Mouse (Mus musculus): ENCODE data around the gene Arsk.

The Arsk gene

DNA sequence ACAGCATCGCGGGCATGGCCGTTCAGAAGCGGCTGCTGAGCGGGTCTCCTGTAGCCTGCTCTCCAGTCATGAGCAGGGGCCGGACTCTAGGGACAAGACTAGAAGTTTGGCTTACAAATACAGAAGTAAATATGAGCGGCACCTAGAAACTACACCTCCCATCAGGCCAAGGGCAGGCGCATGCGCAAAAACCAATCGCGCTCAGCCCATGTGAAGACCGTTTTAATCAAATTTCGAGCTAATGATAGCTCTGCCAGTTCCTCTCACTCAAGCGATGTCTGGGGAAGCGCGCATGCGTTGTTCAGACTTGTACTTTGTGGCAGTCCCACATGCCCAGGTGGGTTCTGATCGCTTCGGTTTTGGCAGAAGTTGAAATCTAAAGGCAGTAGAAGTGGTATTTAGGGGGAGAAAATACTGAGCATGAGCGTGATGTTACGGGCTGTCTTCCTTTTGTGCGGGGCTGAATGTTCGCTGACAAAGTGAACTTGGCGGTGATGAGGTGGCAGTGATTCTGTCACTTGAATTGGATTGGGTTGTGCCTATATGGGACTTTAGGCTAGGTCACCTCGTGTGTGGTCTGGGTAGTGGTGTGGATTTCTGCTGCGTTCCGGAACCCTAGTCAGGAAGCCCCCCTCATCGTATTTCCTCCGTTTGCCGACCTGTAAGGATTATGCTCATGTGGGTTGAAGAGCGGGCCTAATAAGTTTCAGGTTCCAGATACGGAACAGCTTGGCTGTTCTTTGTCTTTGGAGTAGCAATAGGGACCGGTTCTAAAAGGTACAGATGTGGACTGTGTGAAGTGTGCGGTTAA is at the start of gene Arsk, which contains the start of gene Ttc37:
Arsk (minus strand) TSS at position 168 of the 811 bp plus-strand sequence.
Ttc37 (plus strand) TSS at position 242 of the 811 bp plus-strand sequence.
- DNase-seq (ENCODE audit: low read depth, low spot score): peak; percentile 91

DNA sequence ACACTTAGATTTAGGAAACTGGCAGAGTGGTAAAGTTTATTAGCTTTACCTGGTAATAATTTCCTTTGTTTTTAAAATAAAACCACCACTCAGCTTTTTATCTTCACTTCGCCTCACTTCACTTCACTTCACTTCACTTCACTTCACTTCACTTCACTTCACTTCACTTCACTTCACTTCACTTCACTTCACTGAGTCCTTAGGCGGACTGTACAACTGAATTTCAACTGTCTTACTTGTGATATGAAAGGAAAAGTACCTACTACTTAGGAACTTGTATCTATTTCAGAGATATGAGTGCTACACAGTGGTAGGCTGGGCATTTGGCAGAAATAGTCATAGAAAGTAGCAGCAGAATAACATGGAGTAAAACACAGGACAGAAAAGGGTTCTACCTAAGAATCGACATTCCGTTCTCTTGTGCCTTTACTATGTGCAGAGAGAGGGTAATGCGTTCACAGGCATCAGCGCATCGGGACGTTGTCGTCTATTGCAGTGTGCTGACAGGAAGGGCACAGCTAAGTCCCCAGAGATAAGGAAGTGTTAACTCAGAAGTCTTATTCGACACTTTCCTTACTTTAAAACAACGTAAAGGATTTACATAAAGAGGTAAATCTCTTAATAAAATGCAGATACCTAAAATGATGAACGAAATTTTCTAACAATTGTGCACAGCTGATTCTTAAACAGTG is 42.8 kb upstream of the Arsk start:
- no peak for DNase-seq (ENCODE audit: low read depth, low spot score)

DNA sequence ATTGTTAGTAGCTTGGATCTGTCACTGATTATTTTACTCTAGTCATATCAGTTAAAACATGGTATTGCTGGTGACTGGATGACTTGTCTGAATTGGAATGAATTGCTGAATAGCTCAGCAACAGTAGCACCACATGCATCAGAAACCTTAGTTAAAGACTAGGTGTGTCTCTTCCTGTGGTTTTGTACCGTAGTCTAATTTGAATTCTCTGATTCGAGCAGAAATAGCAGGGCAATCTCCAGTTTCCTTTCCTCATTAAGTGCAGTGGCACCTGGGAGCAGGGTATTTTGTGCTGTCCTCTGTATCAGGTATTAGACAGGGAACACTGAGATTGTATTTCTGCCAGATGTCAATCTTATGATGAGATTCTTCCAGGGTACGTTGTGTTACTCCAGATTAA is 40.4 kb upstream of the Arsk start:
- DNase-seq (ENCODE audit: low read depth, low spot score): no peak

DNA sequence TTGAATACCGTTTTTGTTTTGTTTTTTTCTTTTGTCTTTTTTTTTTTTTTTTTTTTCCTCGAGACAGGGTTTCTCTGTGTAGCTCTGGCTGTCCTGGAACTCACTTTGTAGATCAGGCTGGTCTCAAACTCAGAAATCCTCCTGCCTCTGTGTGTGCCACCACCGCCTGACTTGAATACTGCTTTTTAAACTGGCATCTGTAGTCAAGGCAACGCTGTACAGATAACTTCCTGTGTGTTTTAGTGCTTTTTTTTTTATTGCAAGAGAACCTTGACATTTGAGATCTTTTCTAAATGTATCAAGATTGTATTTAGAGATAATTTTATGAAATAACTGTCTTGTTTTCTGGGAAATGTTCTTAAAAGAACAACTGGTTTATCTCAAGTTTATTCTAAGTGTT is 34.0 kb upstream of the Arsk start:
- DNase-seq (ENCODE audit: low read depth, low spot score): no peak

GRCm38 (mm10) chr13:76128799-76129198 is 30.3 kb upstream of the Arsk start:
- DNase-seq (ENCODE audit: low read depth, low spot score): no peak

GRCm38 (mm10) chr13:76109069-76109824 is 10.8 kb upstream of the Arsk start:
- DNase-seq (ENCODE audit: low read depth, low spot score): no peak

DNA sequence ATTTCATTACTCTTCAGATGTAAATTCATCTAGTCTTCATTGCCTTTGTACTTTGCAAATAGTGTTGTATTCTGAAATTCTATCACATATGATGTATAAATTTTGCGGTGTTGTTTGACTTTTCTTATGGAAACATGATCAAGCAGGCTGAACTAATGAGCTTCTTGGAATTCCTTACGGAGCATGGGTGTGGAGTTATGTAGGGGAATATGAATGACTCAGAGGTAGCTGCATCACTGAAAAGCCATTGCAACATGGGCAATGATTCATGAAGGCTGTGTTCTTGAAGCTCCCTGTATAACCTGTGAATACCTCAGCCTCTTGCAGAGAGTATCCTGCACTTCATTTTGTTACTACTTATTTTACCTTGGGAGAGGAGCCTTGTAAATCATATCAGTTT is 3.5 kb upstream of the Arsk start:
- DNase-seq (ENCODE audit: low read depth, low spot score): no peak

- DNase-seq (ENCODE audit: low read depth, low spot score): peak; percentile 50
These were observed 356 bp downstream of the Arsk start for GRCm38 (mm10) chr13:76098116-76098492.

DNA sequence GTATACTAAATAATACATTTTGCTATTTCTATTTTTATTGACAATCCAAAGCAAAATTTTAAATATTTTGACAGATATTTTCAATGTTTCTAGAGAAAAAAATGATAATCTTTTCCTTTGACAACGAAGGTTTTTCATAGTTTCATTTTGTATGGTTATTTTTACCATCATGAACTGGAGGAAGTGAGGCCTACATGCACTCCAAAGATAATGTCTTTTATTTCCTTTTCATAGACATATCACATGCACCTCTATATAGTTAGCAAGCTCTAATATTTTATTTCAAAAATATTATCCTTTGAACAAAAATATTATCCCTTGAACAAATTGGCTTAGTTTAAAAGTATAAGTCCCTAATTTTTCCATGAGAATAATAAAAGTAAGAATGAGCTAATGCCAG is 24.1 kb downstream of the Arsk start:
- no peak for DNase-seq (ENCODE audit: low read depth, low spot score)

DNA sequence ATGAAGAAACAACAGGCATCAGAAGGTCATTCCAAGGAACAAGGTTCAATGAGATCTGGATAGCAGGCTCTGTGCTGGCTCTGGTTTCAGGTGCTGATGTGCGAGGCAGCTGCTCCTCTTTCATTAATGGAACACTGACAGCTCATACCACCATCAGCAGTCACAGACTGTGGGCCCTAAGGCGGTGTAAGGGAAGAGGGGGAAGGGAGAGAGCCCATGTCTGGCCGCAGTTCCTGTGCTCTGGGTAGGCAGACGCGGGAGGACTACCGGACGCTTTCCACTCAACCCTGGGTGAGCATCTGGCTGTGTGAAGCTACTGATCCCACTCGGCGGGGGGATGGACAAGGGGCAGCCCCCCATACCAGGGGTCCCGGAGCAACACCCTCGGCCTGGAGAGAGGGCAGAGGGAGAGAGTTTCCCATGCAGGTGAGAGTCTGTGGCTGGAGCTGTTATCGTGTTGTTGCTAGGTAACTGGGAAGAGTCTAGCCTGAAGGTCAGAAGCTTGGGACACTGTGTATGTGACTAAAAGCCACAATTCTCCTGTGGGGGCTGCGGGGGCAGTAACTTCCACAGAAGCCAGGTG is 34.0 kb downstream of the Arsk start:
- DNase-seq (ENCODE audit: low read depth, low spot score): no peak

- no peak for DNase-seq (ENCODE audit: low read depth, low spot score)
These were observed 34.9 kb downstream of the Arsk start for GRCm38 (mm10) chr13:76063548-76063947.

DNA sequence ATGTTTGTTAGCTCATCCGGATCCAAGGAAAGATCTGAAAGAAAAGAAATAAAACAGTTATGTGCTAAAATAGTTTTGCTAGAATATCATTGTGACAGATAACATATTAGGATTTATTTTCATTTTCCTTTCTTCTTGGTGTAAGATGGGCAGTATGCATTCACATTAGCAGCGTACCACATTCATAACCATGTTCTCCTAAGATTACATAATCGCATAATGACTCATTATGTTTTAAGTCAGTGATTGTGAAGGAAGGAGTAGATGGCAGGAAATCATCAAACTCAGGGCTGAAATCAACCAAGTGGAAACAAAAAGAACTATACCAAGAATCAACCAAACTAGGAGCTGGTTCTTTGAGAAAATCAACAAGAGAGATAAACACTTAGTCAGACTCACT is 35.9 kb downstream of the Arsk start:
- no peak for DNase-seq (ENCODE audit: low read depth, low spot score)

DNA sequence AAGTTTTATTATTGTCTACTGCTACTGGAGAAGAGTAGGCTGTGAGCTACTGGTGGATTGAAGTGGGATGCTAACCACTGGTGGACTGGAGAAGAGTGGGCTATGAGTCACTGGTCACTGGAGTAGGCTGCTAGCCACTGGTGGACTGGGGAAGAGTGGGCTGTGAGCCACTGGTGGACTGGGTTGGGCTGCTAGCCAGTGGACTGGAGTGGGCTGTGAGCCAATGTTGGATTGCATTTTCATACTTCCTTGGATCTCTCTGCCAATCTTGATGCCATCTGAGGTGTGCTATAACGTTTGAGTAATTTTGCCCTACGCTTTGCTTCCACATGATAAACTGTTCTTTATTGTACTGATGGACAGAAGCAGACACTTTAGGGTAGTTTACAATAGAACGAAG is 36.3 kb downstream of the Arsk start:
- DNase-seq (ENCODE audit: low read depth, low spot score): no peak

- DNase-seq (ENCODE audit: low read depth, low spot score): no peak
These were observed 38.9 kb downstream of the Arsk start for GRCm38 (mm10) chr13:76059591-76059990.

- DNase-seq (ENCODE audit: low read depth, low spot score): no peak
These were observed 41.0 kb downstream of the Arsk start for GRCm38 (mm10) chr13:76057267-76058069.

DNA sequence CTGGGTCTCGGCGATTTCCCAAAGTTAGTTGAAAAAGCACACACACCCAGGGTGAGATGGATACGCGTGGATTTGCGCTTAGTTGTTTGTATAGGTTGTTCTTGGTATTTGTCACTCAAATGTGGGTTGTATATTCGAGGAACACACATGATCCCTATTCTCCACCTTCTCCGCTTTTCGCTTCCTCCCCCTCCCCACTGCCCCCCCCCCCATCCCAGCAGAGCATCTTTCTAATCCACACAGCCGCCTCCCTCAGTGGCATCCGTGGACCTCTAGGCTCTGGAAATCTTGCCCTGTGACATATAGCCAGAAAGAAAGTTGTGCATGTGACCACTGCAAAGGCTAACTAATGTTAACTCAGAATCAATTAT is 41.6 kb downstream of the Arsk start, which contains the start of gene Gpr150:
Gpr150 (minus strand) TSS at position 101 of the 371 bp plus-strand sequence.
- no peak for DNase-seq (ENCODE audit: low read depth, low spot score)

GRCm38 (mm10) chr13:76056261-76056724 is 42.2 kb downstream of the Arsk start:
- no peak for DNase-seq (ENCODE audit: low read depth, low spot score)

DNA sequence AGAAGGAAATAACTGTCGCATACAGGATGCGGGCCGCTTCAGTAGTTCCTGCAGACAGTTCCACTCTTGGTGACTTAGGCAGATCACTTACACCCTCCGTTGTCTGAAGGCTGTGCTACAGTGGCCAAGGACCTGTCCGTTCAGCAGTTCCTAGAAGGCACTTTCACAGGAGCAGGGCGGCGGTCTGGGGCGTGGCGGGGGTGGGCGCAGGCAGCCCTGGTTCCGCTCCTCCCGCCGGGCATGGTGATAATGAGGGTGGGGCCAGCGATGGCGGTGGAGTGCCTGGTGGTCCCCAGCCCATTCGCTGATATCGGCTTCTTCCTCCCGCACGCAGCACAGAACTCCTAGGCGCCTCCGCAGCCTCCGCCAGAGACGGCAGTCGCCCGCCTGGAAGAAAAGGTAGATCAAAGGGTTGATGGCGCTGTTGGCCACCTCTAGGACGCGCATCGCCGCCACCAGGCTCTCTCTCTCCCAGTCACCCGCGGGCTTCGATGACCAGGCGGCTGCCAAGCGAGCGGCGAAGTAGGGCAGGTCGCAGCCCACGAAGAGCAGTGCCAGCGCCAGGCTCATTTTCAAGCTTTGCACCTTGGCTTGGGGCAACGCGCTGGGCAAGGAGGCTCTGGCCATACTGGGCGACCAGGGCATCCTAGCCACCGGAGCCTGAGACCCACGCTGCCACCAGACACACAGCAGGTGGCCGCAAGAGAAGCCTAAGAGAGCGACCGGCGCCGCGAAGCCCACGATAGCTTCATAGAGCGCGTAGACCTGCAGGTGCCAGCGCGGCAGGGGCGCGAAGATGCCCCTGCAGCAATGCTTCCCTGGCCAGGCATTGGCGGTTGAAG is 42.8 kb downstream of the Arsk start:
- no peak for DNase-seq (ENCODE audit: low read depth, low spot score)

DNA sequence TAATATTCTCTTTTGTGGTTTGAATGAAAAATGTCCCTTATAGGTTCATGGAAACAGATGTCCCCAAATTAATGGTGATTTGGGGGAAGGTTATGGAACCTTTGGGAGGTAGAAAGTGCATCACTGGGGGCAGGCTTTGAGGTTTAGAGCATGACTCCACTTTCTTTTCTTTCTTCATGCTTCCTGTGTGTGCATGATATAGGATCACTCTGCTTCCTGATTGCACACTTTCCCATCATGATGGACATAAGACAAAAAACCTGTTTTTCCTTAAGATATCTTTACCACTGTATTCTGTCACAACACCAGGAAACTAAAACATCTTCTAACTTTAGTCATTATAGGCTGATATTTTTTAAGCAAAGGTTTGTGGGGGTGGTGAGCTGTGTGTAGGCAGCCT is 53.5 kb downstream of the Arsk start:
- no peak for DNase-seq (ENCODE audit: low read depth, low spot score)

- DNase-seq (ENCODE audit: low read depth, low spot score): no peak
These were observed 56.0 kb downstream of the Arsk start for GRCm38 (mm10) chr13:76042455-76042854.
